Mouse (Mus musculus) intestine, embryonic 14.5 days (tissue): ENCODE results near the gene Hrh3. TPM values are rescaled to one million over a fixed set of nuclear protein-coding genes. Genes with fewer than 3 reads are reported as not detected.

Source experiments
- ATAC-seq: fragments of 200-750 bp; cut with Nextera tagmentation; replicated peaks from 2 replicates; pipeline ENCODE4 v1.8.0; 2017; ENCODE audit warnings: low read depth, moderate number of reproducible peaks, moderate TSS enrichment, moderate library complexity; ENCODE audit not compliant: low FRiP score, low TSS enrichment
- DNase-seq: peaks from one replicate; pipeline ENCODE4 v3.0.0-alpha.2; 2018; ENCODE audit warnings: low spot score
- H3K27ac ChIP-seq: fragments of 300-500 bp; sonication (generic); 2 replicates; pipeline ENCODE4 v1.5.1; 2014; ENCODE audit warnings: low read depth, mild to moderate bottlenecking, control low read depth
- H3K27me3 ChIP-seq: fragments of 300-500 bp; sonication (generic); replicated peaks from 2 replicates; pipeline ENCODE4 v1.6.1; 2014; ENCODE audit warnings: low read length, control low read depth; ENCODE audit not compliant: control insufficient read depth, insufficient read depth
- H3K36me3 ChIP-seq: fragments of 300-500 bp; sonication (generic); 2 replicates; pipeline ENCODE4 v1.6.1; 2014; ENCODE audit warnings: low read length, control low read depth; ENCODE audit not compliant: control insufficient read depth, insufficient read depth
- H3K4me1 ChIP-seq: fragments of 300-500 bp; sonication (generic); replicated peaks from 2 replicates; pipeline ENCODE4 v1.6.1; 2014; ENCODE audit warnings: low read length, control low read depth, mixed read lengths; ENCODE audit not compliant: control insufficient read depth, insufficient read depth
- H3K4me2 ChIP-seq: fragments of 300-500 bp; sonication (generic); 2 replicates; pipeline ENCODE4 v1.6.1; 2014; ENCODE audit warnings: low read length
- H3K4me3 ChIP-seq: fragments of 300-500 bp; sonication (generic); 2 replicates; pipeline ENCODE4 v1.5.1; 2014; ENCODE audit warnings: low read depth, low read length, control low read depth, mixed read lengths
- H3K9ac ChIP-seq: fragments of 300-500 bp; sonication (generic); 2 replicates; pipeline ENCODE4 v1.6.1; 2014; ENCODE audit warnings: mild to moderate bottlenecking, low read length
- H3K9me3 ChIP-seq: fragments of 300-500 bp; sonication (generic); 2 replicates; pipeline ENCODE4 v1.6.1; 2016; ENCODE audit warnings: low read length, control low read depth; ENCODE audit not compliant: control insufficient read depth
- WGBS: fragments of 180-500 bp; shearing (Covaris S2); extraction: QIAGEN DNeasy Blood & Tissue Kit; methylation state at CpG from one replicate; pipeline ENCODE4 v1.1.7; 2014; 5-methylcytosine and 5-hydroxymethylcytosine counted together
- polyA plus RNA-seq: library from polyadenylated mRNA; unstranded; fragments of >200 nt; fragmentation: Nextera tagmentation; extraction: Ambion mirVana; gene quantifications from 2 replicates; pipeline ENCODE4 v1.2.1, GENCODE M21; 2014

Hrh3 gene
- polyA plus RNA-seq, 1 experiment from 2014 or later: 0.19 TPM

- no peak overlapping the region for H3K4me2 ChIP-seq
- no peak for DNase-seq
- H3K36me3 ChIP-seq: no peaks in the 10 kb centered on the region
- no peak overlapping the region for H3K9ac ChIP-seq
- ATAC-seq: no peak
- no peaks in the 10 kb centered on the region for H3K9me3 ChIP-seq
- peaks cover 2% of the 10 kb centered on the region for H3K4me1 ChIP-seq
- peaks cover 63% of the 10 kb centered on the region for H3K27me3 ChIP-seq
- H3K27ac ChIP-seq: no peak overlapping the region
- WGBS: 37% methylated on average over 5 of the region's 5 CpGs
- no peak overlapping the region for H3K4me3 ChIP-seq
These were observed 6.1 kb downstream of the Hrh3 start for GRCm38 (mm10) chr2:180098167-180098566.

GRCm38 (mm10) chr2:180097585-180097984, 6.7 kb downstream of the Hrh3 start:
- ATAC-seq: no peak

GRCm38 (mm10) chr2:180095711-180096110, 8.6 kb downstream of the Hrh3 start:
- no peaks in the 10 kb centered on the region for H3K4me1 ChIP-seq
- peaks cover 39% of the 10 kb centered on the region for H3K27me3 ChIP-seq
- ATAC-seq (no peak), DNase-seq (no peak)
- no peak overlapping the region for H3K9ac ChIP-seq
- H3K4me2 ChIP-seq: no peak overlapping the region
- H3K27ac ChIP-seq: no peak overlapping the region
- 43% methylated on average over 5 of the region's 5 CpGs for WGBS
- no peaks in the 10 kb centered on the region for H3K9me3 ChIP-seq
- H3K36me3 ChIP-seq: no peaks in the 10 kb centered on the region
- no peak overlapping the region for H3K4me3 ChIP-seq

More at GRCm38 (mm10) chr2:180097585-180097984, 6.7 kb downstream of the Hrh3 start:
- peaks cover 57% of the 10 kb centered on the region for H3K27me3 ChIP-seq
- WGBS: 48% methylated on average over 3 of the region's 3 CpGs
- H3K36me3 ChIP-seq: no peaks in the 10 kb centered on the region
- no peak overlapping the region for H3K4me3 ChIP-seq
- no peaks in the 10 kb centered on the region for H3K9me3 ChIP-seq
- no peaks in the 10 kb centered on the region for H3K4me1 ChIP-seq
- no peak overlapping the region for H3K9ac ChIP-seq
- no peak overlapping the region for H3K4me2 ChIP-seq
- DNase-seq: no peak
- no peak overlapping the region for H3K27ac ChIP-seq

GRCm38 (mm10) chr2:180090285-180090684, 14.0 kb downstream of the Hrh3 start:
- Histone ChIP-seq H3K9me3 (no peaks in the 10 kb centered on the region), H3K9ac (no peak overlapping the region), H3K4me2 (no peak overlapping the region), H3K36me3 (no peaks in the 10 kb centered on the region), H3K4me1 (no peaks in the 10 kb centered on the region), H3K27ac (no peak overlapping the region), H3K27me3 (no peaks in the 10 kb centered on the region), H3K4me3 (no peak overlapping the region)
- 67% methylated on average over 11 of the region's 11 CpGs for WGBS
- ATAC-seq (no peak), DNase-seq (no peak)

- DNase-seq (no peak), ATAC-seq (no peak)
- WGBS: 93% methylated on average over 4 of the region's 4 CpGs
These were observed 16.8 kb downstream of the Hrh3 start for GRCm38 (mm10) chr2:180087472-180087871.

GRCm38 (mm10) chr2:180086637-180087027, 17.7 kb downstream of the Hrh3 start:
- H3K27ac ChIP-seq: no peak overlapping the region
- ATAC-seq (no peak), DNase-seq (no peak)
- H3K36me3 ChIP-seq: peaks cover 14% of the 10 kb centered on the region
- no peaks in the 10 kb centered on the region for H3K27me3 ChIP-seq
- H3K9ac ChIP-seq: no peak overlapping the region
- H3K4me2 ChIP-seq: no peak overlapping the region
- no peak overlapping the region for H3K4me3 ChIP-seq
- no peaks in the 10 kb centered on the region for H3K9me3 ChIP-seq
- H3K4me1 ChIP-seq: no peaks in the 10 kb centered on the region
- WGBS: 89% methylated on average over 5 of the region's 5 CpGs

More at GRCm38 (mm10) chr2:180087472-180087871, 16.8 kb downstream of the Hrh3 start:
- no peak overlapping the region for H3K4me3 ChIP-seq
- no peak overlapping the region for H3K4me2 ChIP-seq
- no peak overlapping the region for H3K9ac ChIP-seq
- no peaks in the 10 kb centered on the region for H3K27me3 ChIP-seq
- H3K27ac ChIP-seq: no peak overlapping the region
- H3K36me3 ChIP-seq: peaks cover 14% of the 10 kb centered on the region
- H3K9me3 ChIP-seq: no peaks in the 10 kb centered on the region
- H3K4me1 ChIP-seq: no peaks in the 10 kb centered on the region

- Histone ChIP-seq H3K9ac (no peak overlapping the region), H3K4me3 (no peak overlapping the region), H3K4me2 (no peak overlapping the region), H3K27ac (no peak overlapping the region), H3K9me3 (no peaks in the 10 kb centered on the region), H3K27me3 (no peaks in the 10 kb centered on the region), H3K4me1 (no peaks in the 10 kb centered on the region), H3K36me3 (peaks cover 14% of the 10 kb centered on the region)
- no peak for DNase-seq
- no peak for ATAC-seq
- WGBS: 70% methylated on average over 16 of the region's 16 CpGs
These were observed 18.2 kb downstream of the Hrh3 start for GRCm38 (mm10) chr2:180085926-180086636.

- ATAC-seq: no peak
- DNase-seq: no peak
- Histone ChIP-seq H3K4me2 (no peak overlapping the region), H3K9me3 (no peaks in the 10 kb centered on the region), H3K9ac (no peak overlapping the region), H3K4me1 (no peaks in the 10 kb centered on the region), H3K27me3 (no peaks in the 10 kb centered on the region), H3K36me3 (peaks cover 14% of the 10 kb centered on the region), H3K4me3 (no peak overlapping the region), H3K27ac (no peak overlapping the region)
- WGBS: 15% methylated on average over 3 of the region's 3 CpGs
These were observed 19.7 kb downstream of the Hrh3 start for GRCm38 (mm10) chr2:180084565-180084964.

GRCm38 (mm10) chr2:180083063-180083462, 21.2 kb downstream of the Hrh3 start:
- H3K4me2 ChIP-seq: no peak overlapping the region
- no peaks in the 10 kb centered on the region for H3K4me1 ChIP-seq
- DNase-seq (no peak), ATAC-seq (no peak)
- peaks cover 17% of the 10 kb centered on the region for H3K36me3 ChIP-seq
- H3K27me3 ChIP-seq: no peaks in the 10 kb centered on the region
- no peak overlapping the region for H3K27ac ChIP-seq
- H3K9me3 ChIP-seq: no peaks in the 10 kb centered on the region
- H3K4me3 ChIP-seq: no peak overlapping the region
- WGBS: 92% methylated on average over 10 of the region's 10 CpGs
- H3K9ac ChIP-seq: no peak overlapping the region
